In the genomic region with DNA sequence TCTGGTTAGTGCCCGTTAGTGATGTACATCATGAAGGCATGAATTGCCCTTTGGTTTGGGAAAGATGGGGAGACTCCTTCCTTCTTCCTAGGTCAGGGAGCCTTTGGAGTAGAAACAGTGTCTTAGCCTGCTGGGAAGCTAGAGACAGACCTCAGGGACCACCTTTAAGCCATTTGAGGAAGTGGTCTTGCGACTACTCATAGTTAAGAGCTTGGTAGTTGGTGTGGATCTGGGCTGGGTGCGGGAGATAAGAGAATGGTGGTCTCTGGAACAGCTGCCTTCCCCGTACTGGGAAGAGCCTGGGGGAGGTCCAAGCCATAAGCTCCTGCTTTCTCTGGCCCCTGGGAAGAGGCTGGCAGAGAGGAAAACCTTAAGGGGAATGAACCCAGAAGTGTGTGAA, we compare ENCODE assay signal across 16 mouse cellular contexts. TPM values are rescaled to one million over a fixed set of nuclear protein-coding genes. Genes with fewer than 3 reads are reported as not detected.
DNase-seq lines count a peak whose midpoint lies in the region; ATAC-seq and TF ChIP-seq lines count a peak whose summit lies in the region.
"Had no signal": no experiment of that assay in that cellular context is flagged by ENCODE, and none has a peak within 500 bp of the region (broad histone marks: within the 10 kb centered on the region; RNA-seq: fewer than 3 reads in every experiment).

No protein-coding gene starts in this region.

- peaks cover 25% of the 10 kb centered on the region for H3K4me1 ChIP-seq in forebrain, embryonic 12.5 days
- peaks cover 25% of the 10 kb centered on the region for H3K4me1 ChIP-seq in forebrain, embryonic 10.5 days
- H3K4me1 ChIP-seq in hindbrain, embryonic 12.5 days: peaks cover 46% of the 10 kb centered on the region
- H3K4me1 ChIP-seq in midbrain, postnatal 0 days (ENCODE audit: insufficient read depth, low read length): peaks cover 30% of the 10 kb centered on the region

- no peak overlapping the region for H3K27ac ChIP-seq in forebrain, embryonic 12.5 days
- no peak overlapping the region for H3K27ac ChIP-seq in forebrain, embryonic 10.5 days
- H3K27ac ChIP-seq in hindbrain, embryonic 12.5 days: no peak overlapping the region
- H3K27ac ChIP-seq in midbrain, postnatal 0 days (ENCODE audit: low read depth, low read length): no peak overlapping the region
- H3K27ac ChIP-seq: heart, embryonic 13.5 days; liver, embryonic 14.5 days had no signal

- DNase-seq in forebrain, embryonic 10.5 days (ENCODE audit: extremely low spot score, low spot score): no peak
- peak; percentile 47 for DNase-seq in cerebellum, adult 9-11 months
- no peak for DNase-seq in midbrain, postnatal 0 days (ENCODE audit: low spot score)
- DNase-seq in embryo, embryonic 11 days: no peak
- DNase-seq in heart, postnatal 14 days: no peak
- DNase-seq in adrenal gland, postnatal 25 days: no peak
- DNase-seq: spleen, adult 18-20 months had no signal

- no peak for ATAC-seq in forebrain, embryonic 12.5 days (ENCODE audit: low FRiP score)
- no peak for ATAC-seq in hindbrain, embryonic 12.5 days (ENCODE audit: low FRiP score)
- no peak for ATAC-seq in midbrain, postnatal 0 days (ENCODE audit: low FRiP score)
- ATAC-seq: activated CD4-positive, CD25-positive, alpha-beta regulatory T cell, adult 4 months had no signal

- intact Hi-C loops in heart, postnatal 14 days (cut with DNase I): no loop called here

- H3K9ac ChIP-seq in forebrain, embryonic 12.5 days: no peak overlapping the region
- no peak overlapping the region for H3K9ac ChIP-seq in hindbrain, embryonic 12.5 days
- peak overlapping the region; percentile 92 for H3K9ac ChIP-seq in midbrain, postnatal 0 days (replicated peaks; ENCODE audit: low read length, poor library complexity, severe bottlenecking)
- H3K9ac ChIP-seq: heart, embryonic 13.5 days; liver, embryonic 14.5 days had no signal

- no peaks in the 10 kb centered on the region for H3K9me3 ChIP-seq in forebrain, embryonic 12.5 days
- H3K9me3 ChIP-seq in forebrain, embryonic 10.5 days: no peaks in the 10 kb centered on the region
- no peaks in the 10 kb centered on the region; the same call in 1 of the 2 replicates for H3K9me3 ChIP-seq in hindbrain, embryonic 12.5 days (replicated peaks)
- no peaks in the 10 kb centered on the region for H3K9me3 ChIP-seq in midbrain, postnatal 0 days (ENCODE audit: low read length)
- H3K9me3 ChIP-seq: heart, embryonic 13.5 days had no signal

- H3K27me3 ChIP-seq in forebrain, embryonic 12.5 days: peaks cover 81% of the 10 kb centered on the region
- H3K27me3 ChIP-seq in forebrain, embryonic 10.5 days (ENCODE audit: poor library complexity, severe bottlenecking): peaks cover 79% of the 10 kb centered on the region
- H3K27me3 ChIP-seq in hindbrain, embryonic 12.5 days: peaks cover 66% of the 10 kb centered on the region
- H3K27me3 ChIP-seq in midbrain, postnatal 0 days (ENCODE audit: insufficient read depth, low read length): peaks cover 7% of the 10 kb centered on the region

- H3K4me2 ChIP-seq in forebrain, embryonic 12.5 days: peak overlapping the region; percentile 79
- peak overlapping the region; percentile 84 for H3K4me2 ChIP-seq in hindbrain, embryonic 12.5 days (replicated peaks)
- H3K4me2 ChIP-seq in midbrain, postnatal 0 days (ENCODE audit: low read depth, low read length, poor library complexity, severe bottlenecking): peak overlapping the region; percentile 70
- H3K4me2 ChIP-seq: heart, embryonic 13.5 days had no signal

- 73% methylated on average over 4 of the region's 4 CpGs for WGBS in forebrain, embryonic 12.5 days
- WGBS in forebrain, embryonic 10.5 days: 73% methylated on average over 4 of the region's 4 CpGs
- WGBS in hindbrain, embryonic 12.5 days: 62% methylated on average over 4 of the region's 4 CpGs
- 52% methylated on average over 4 of the region's 4 CpGs for WGBS in midbrain, postnatal 0 days

- peak overlapping the region; percentile 66 for H3K4me3 ChIP-seq in forebrain, embryonic 12.5 days (replicated peaks)
- H3K4me3 ChIP-seq in forebrain, embryonic 10.5 days: no peak overlapping the region
- H3K4me3 ChIP-seq in hindbrain, embryonic 12.5 days: peak overlapping the region; percentile 72
- peak overlapping the region; percentile 64 for H3K4me3 ChIP-seq in midbrain, postnatal 0 days (ENCODE audit: low read depth, low read length)

- no peak for TF ChIP-seq CTCF in midbrain, postnatal 0 days (IDR thresholded peaks at IDR 0.05)

- H3K36me3 ChIP-seq in forebrain, embryonic 12.5 days (replicated peaks): no peaks in the 10 kb centered on the region
- no peaks in the 10 kb centered on the region for H3K36me3 ChIP-seq in forebrain, embryonic 10.5 days (replicated peaks)
- no peaks in the 10 kb centered on the region for H3K36me3 ChIP-seq in hindbrain, embryonic 12.5 days
- no peaks in the 10 kb centered on the region for H3K36me3 ChIP-seq in midbrain, postnatal 0 days (ENCODE audit: insufficient read depth, low read length)
- H3K36me3 ChIP-seq: heart, embryonic 13.5 days had no signal

RNA-seq across cellular contexts. Expression of a gene that starts 2.3 kb away (rescaled TPM):
- polyA plus RNA-seq in forebrain, embryonic 12.5 days (2016; fragmentation: Nextera tagmentation; extraction: Ambion mirVana): 4.8 and 4.9 TPM in 2 replicates
- polyA plus RNA-seq in forebrain, embryonic 10.5 days (2016; fragmentation: Nextera tagmentation; extraction: Ambion mirVana): 0.20 and 0.24 TPM in 2 replicates
- 8.2 and 9.8 TPM in 2 replicates for polyA plus RNA-seq in hindbrain, embryonic 12.5 days (2016; fragmentation: Nextera tagmentation; extraction: Ambion mirVana)
- total RNA-seq in midbrain, postnatal 0 days (2014; rRNA removed): 43.8 and 44.9 TPM in 2 replicates
- 24.0 and 26.5 TPM in 2 replicates for polyA plus RNA-seq in midbrain, postnatal 0 days (2015; fragmentation: Nextera tagmentation; extraction: Ambion mirVana)
- total RNA-seq in heart, postnatal 14 days (2021): under 1 TPM; 0.05 TPM
- 0.33 TPM in 2 replicates for total RNA-seq in adrenal gland, postnatal 25 days (2021)
- total RNA-seq: monocyte, adult 5-6 weeks had no signal
- polyA plus RNA-seq: activated CD4-positive, CD25-positive, alpha-beta regulatory T cell, adult 4 months; kidney, embryonic 16.5 days had no signal

RNA-seq across cellular contexts. Expression of a gene that starts 22.3 kb away (rescaled TPM):
- 0.33 TPM in 1 of 2 replicates, not detected in the other for polyA plus RNA-seq in forebrain, embryonic 12.5 days (2016; fragmentation: Nextera tagmentation; extraction: Ambion mirVana)
- polyA plus RNA-seq in forebrain, embryonic 10.5 days (2016; fragmentation: Nextera tagmentation; extraction: Ambion mirVana): not detected in 2 replicates
- polyA plus RNA-seq in hindbrain, embryonic 12.5 days (2016; fragmentation: Nextera tagmentation; extraction: Ambion mirVana): 2.6 and 12.1 TPM in 2 replicates
- 2.8 TPM in 1 of 2 replicates, not detected in the other for total RNA-seq in midbrain, postnatal 0 days (2014; rRNA removed)
- polyA plus RNA-seq in midbrain, postnatal 0 days (2015; fragmentation: Nextera tagmentation; extraction: Ambion mirVana): 0.11 and 0.52 TPM in 2 replicates
- total RNA-seq in heart, postnatal 14 days (2021): not detected
- not detected in 2 replicates for total RNA-seq in adrenal gland, postnatal 25 days (2021)
- total RNA-seq: layer of hippocampus, postnatal 10 days; left cerebral cortex, postnatal 4 days; monocyte, adult 5-6 weeks had no signal
- polyA plus RNA-seq: activated CD4-positive, CD25-positive, alpha-beta regulatory T cell, adult 4 months had no signal
